Mouse (Mus musculus) forebrain, embryonic 10.5 days (tissue): Measurements from ENCODE around the gene Krt77. TPM values are rescaled to one million over a fixed set of nuclear protein-coding genes. Genes with fewer than 3 reads are reported as not detected.

ENCODE experiments used
- DNase-seq: peaks from one replicate; pipeline ENCODE4 v3.0.0-alpha.2; 2017; ENCODE audit warnings: low spot score; ENCODE audit errors: extremely low spot score
- H3K27ac ChIP-seq: fragments of 300-500 bp; sonication (generic); 2 replicates; pipeline ENCODE4 v1.5.1; 2016; ENCODE audit warnings: mild to moderate bottlenecking
- H3K27me3 ChIP-seq: fragments of 300-500 bp; sonication (generic); 2 replicates; pipeline ENCODE4 v1.6.1; 2016; ENCODE audit warnings: mild to moderate bottlenecking; ENCODE audit not compliant: poor library complexity, severe bottlenecking
- H3K36me3 ChIP-seq: fragments of 300-500 bp; sonication (generic); replicated peaks from 2 replicates; pipeline ENCODE4 v1.6.1; 2016; ENCODE audit warnings: mild to moderate bottlenecking, moderate library complexity
- H3K4me1 ChIP-seq: fragments of 300-500 bp; sonication (generic); 2 replicates; pipeline ENCODE4 v1.6.1; 2016
- H3K4me3 ChIP-seq: fragments of 300-500 bp; sonication (generic); 2 replicates; pipeline ENCODE4 v1.5.1; 2016; ENCODE audit warnings: mild to moderate bottlenecking, moderate library complexity
- H3K9me3 ChIP-seq: fragments of 300-500 bp; sonication (generic); 2 replicates; pipeline ENCODE4 v1.6.1; 2016; ENCODE audit warnings: mild to moderate bottlenecking, moderate library complexity
- WGBS: fragments of 180-500 bp; shearing (Covaris S2); methylation state at CpG from one replicate; pipeline ENCODE4 v1.1.7; 2016; 5-methylcytosine and 5-hydroxymethylcytosine counted together
- microRNA-seq: library from miRNA; unstranded; fragments of <30 nt; microRNA quantifications from one replicate; pipeline ENCODE4, GENCODE M21; 2017
- polyA plus RNA-seq: library from polyadenylated mRNA; unstranded; fragments of >200 nt; fragmentation: Nextera tagmentation; extraction: Ambion mirVana; gene quantifications from 2 replicates; pipeline ENCODE4 v1.2.1, GENCODE M21; 2016

The Krt77 gene
- polyA plus RNA-seq, 1 experiment from 2014 or later = not detected

DNA sequence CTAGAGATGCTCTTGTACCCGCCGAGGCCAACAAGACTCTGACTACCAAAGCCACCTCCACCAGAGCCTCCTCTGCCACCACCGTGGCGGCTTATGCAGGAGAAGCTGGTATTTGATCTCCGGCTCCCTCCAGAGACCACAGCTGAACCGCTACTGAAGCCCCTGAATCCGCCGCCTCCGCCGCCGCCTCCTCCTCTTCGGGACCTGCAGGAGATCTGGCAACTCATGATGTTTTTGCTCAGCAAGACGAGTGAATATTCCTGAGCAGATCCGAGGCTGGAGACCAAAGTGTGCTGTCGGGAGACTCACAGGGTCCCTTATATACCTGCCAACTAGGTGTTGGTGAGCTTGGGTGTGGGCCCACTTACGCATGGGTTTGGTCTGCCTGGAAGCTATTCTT is 51.6 kb downstream of the Krt77 start, which contains the start of gene Krt2:
Krt2 (minus strand) TSS at position 295 of the 400 bp plus-strand sequence.
- Histone ChIP-seq H3K4me1 (peaks cover 5% of the 10 kb centered on the region; the same call in 1 of the 2 replicates), H3K27ac (no peak within 1 kb of the TSS), H3K36me3 (no peaks in the 10 kb centered on the region), H3K4me3 (no peak within 1 kb of the TSS), H3K27me3 (no peaks in the 10 kb centered on the region), H3K9me3 (no peaks in the 10 kb centered on the region)
- no peak for DNase-seq
- WGBS = 87% methylated on average over 16 of the region's 16 CpGs

Small RNA genes lying within 50 kb of the gene (microRNA-seq; reads per million reads assigned to microRNA genes)
- not detected for gene Gm44356

Other genes starting within 250 kb of the Krt77 start
- not detected in 2 replicates for gene Gm5414, start 241.5 kb downstream of the Krt77 start, polyA plus RNA-seq
- gene Gm5478, start 222.3 kb downstream of the Krt77 start, polyA plus RNA-seq = not detected in 2 replicates
- gene Krt6b, start 189.4 kb downstream of the Krt77 start, polyA plus RNA-seq = not detected in 2 replicates
- not detected in 2 replicates for gene Krt6a, start 175.4 kb downstream of the Krt77 start, polyA plus RNA-seq
- gene Krt5, start 156.8 kb downstream of the Krt77 start, polyA plus RNA-seq = 0.37 and 0.41 TPM in 2 replicates
- not detected in 2 replicates for gene Krt71, start 126.6 kb downstream of the Krt77 start, polyA plus RNA-seq
- gene Krt72, start 83.2 kb downstream of the Krt77 start, polyA plus RNA-seq = not detected in 2 replicates
- not detected in 2 replicates for gene Krt73, start 67.4 kb downstream of the Krt77 start, polyA plus RNA-seq
- not detected in 2 replicates for gene Krt2, start 51.5 kb downstream of the Krt77 start, polyA plus RNA-seq
- 0.71 and 1.2 TPM in 2 replicates for gene Krt1, start 18.9 kb downstream of the Krt77 start, polyA plus RNA-seq
- gene Krt76, start 23.2 kb upstream of the Krt77 start, polyA plus RNA-seq = not detected in 2 replicates
- not detected in 2 replicates for gene Krt4, start 55.0 kb upstream of the Krt77 start, polyA plus RNA-seq
- 0.09 and 0.12 TPM in 2 replicates for gene Krt79, start 70.6 kb upstream of the Krt77 start, polyA plus RNA-seq
- gene Krt78, start 84.6 kb upstream of the Krt77 start, polyA plus RNA-seq = not detected in 2 replicates
- gene Krt8, start 134.8 kb upstream of the Krt77 start, polyA plus RNA-seq = 32.6 and 35.6 TPM in 2 replicates
- gene Krt18, start 158.5 kb upstream of the Krt77 start, polyA plus RNA-seq = 34.4 and 37.1 TPM in 2 replicates
- 140 and 143 TPM in 2 replicates for gene Eif4b, start 204.1 kb upstream of the Krt77 start, polyA plus RNA-seq
- 11.1 and 13.1 TPM in 2 replicates for gene Tns2, start 230.7 kb upstream of the Krt77 start, polyA plus RNA-seq